Mouse (Mus musculus): ENCODE measurements around the gene Cyp4f39.

DNA sequence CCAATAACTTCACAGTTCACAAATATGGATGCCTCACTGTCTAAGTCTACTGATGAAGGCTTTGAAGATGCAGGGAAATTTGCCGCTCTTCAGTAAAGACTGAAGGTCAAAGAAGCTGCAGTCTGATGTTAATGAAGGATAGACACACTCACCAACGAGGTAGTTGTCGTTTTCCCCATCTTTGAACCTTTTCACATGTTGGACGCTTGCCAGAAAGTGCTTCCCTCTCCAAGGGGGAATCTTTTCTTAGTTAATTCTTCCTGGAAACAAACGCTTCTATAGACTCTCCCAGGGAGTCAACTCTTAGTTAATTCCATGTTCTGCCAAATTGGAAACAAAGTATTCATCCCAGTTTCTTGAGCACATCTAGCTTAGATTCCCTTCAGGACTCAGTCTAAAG, 63.6 kb downstream of the Cyp4f39 start:
- TF ChIP-seq ZC3H11A (IDR thresholded peaks at IDR 0.05; ENCODE audit: borderline replicate concordance, low read depth, low read length) = no peak
- no peak for TF ChIP-seq CHD2 (IDR thresholded peaks at IDR 0.05; ENCODE audit: low read depth, low read length)
- TF ChIP-seq MAFK (IDR thresholded peaks at IDR 0.05; ENCODE audit: insufficient read depth, low read depth, low read length) = no peak
- TF ChIP-seq ZNF384 (IDR thresholded peaks at IDR 0.05; ENCODE audit: low read depth, low read length) = no peak

All from ES-E14 (cell line).